Mouse (Mus musculus) cerebellum, adult 2 months (tissue): ENCODE results near the gene Fndc3c1.

Experiments used
- CTCF ChIP-seq: fragments of 200-500 bp; IDR thresholded peaks from 2 replicates; pipeline ENCODE4 v1.5.1; 2011; ENCODE audit warnings: low read depth, mild to moderate bottlenecking, control low read depth, low read length, moderate library complexity, borderline replicate concordance; ENCODE audit not compliant: insufficient read depth
- POLR2A ChIP-seq: fragments of 200-500 bp; IDR thresholded peaks from 2 replicates; pipeline ENCODE4 v1.6.1; 2011; ENCODE audit warnings: low read length, control low read depth, borderline replicate concordance; ENCODE audit not compliant: insufficient read depth

DNA sequence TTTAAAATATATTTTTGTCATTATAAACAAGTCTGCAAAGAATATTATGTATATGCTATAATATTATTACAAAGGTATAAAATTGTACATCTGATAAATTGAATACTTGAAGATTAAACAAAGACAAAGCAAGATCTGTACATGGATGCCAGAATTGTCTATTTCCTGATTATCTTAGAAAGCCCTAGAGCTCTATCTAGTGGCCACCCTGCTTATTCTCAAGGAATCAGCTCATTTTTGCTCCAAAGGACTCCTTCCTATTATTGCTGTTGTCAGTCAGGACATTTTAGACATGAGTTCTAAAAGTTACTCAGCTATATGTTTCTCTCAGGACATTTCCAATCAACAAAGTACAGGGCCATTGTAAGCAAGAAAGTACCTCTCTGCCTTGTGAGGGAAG is 99.9 kb downstream of the Fndc3c1 start:
- no peak for TF ChIP-seq POLR2A
- no peak for TF ChIP-seq CTCF
